Mouse (Mus musculus) spleen, adult 2 months (tissue): ENCODE data around the gene Clybl. TPM values are rescaled to one million over a fixed set of nuclear protein-coding genes. Genes with fewer than 3 reads are reported as not detected.

Experiments used
- DNase-seq, 2 experiments: peaks; one replicate each; pipeline versions ENCODE4 v3.0.0 to v3.0.0-alpha.2; 2012 to 2021; ENCODE audit warnings: low spot score in 2 of 2, low read depth in 1 of 2
- H3K27ac ChIP-seq: fragments of 200-500 bp; 2 replicates; pipeline ENCODE4 v1.5.1; 2012; ENCODE audit warnings: low read length, inconsistent platforms; ENCODE audit not compliant: insufficient read depth
- H3K27me3 ChIP-seq: fragments of 200-500 bp; 2 replicates; pipeline ENCODE4 v1.6.1; 2012; ENCODE audit warnings: mild to moderate bottlenecking, moderate library complexity, low read length, inconsistent platforms; ENCODE audit not compliant: control insufficient read depth, insufficient read depth
- H3K36me3 ChIP-seq: fragments of 200-500 bp; 2 replicates; pipeline ENCODE4 v1.6.1; 2012; ENCODE audit warnings: mild to moderate bottlenecking, low read length, inconsistent platforms; ENCODE audit not compliant: control insufficient read depth, insufficient read depth
- H3K4me1 ChIP-seq: fragments of 200-500 bp; 2 replicates; pipeline ENCODE4 v1.6.1; 2011; ENCODE audit warnings: inconsistent platforms; ENCODE audit not compliant: control insufficient read depth, insufficient read depth, insufficient read length
- H3K4me3 ChIP-seq: fragments of 200-500 bp; 2 replicates; pipeline ENCODE4 v1.5.1; 2011; ENCODE audit warnings: mild to moderate bottlenecking, inconsistent platforms; ENCODE audit not compliant: insufficient read depth, insufficient read length; ENCODE audit errors: extremely low read depth
- CTCF ChIP-seq: fragments of 200-500 bp; IDR thresholded peaks from 2 replicates; pipeline ENCODE4 v1.5.1; 2011; ENCODE audit warnings: mild to moderate bottlenecking, inconsistent platforms; ENCODE audit not compliant: insufficient read depth, insufficient read length, insufficient replicate concordance; ENCODE audit errors: extremely low read depth
- POLR2A ChIP-seq: fragments of 200-500 bp; IDR thresholded peaks from 2 replicates; pipeline ENCODE4 v1.6.1; 2011; ENCODE audit warnings: low read depth, low read length, inconsistent platforms
- WGBS: fragments of 180-500 bp; shearing (Covaris S2); methylation state at CpG from one replicate; pipeline ENCODE4 v1.1.7; 2018; 5-methylcytosine and 5-hydroxymethylcytosine counted together
- polyA plus RNA-seq: library from polyadenylated mRNA; depleted of rRNA; stranded (reverse); fragments of >200 nt; gene quantifications from 2 replicates; pipeline ENCODE4 v1.2.3, GENCODE M21; 2012

Gene Clybl
- polyA plus RNA-seq, 1 experiment = 2.1 TPM

DNA sequence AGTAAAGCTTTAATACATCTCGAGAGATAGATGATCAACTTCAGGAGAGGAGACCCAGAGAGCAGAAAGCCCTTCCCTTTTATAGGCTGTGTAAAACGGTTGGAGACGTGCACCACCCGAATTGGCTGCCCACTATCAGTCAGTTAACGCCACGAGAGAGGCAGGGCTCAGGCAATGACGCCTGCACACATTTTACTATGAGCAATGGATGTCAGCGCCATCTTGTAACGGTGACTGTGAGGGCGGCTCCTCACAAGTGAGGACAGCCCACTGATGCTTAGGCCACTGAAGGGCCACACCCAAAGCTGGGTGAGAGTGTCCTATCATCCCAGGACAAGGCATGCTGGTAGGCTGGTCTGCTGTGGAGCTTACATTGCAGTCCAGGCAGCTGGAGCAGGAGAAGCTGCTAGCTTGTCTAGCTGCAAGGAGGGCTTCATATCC, 41.5 kb downstream of the Clybl start:
- H3K27ac ChIP-seq = no peak overlapping the region
- no peak for DNase-seq
- no peaks in the 10 kb centered on the region for H3K4me1 ChIP-seq
- no peaks in the 10 kb centered on the region for H3K36me3 ChIP-seq
- no peak for TF ChIP-seq CTCF
- TF ChIP-seq POLR2A = no peak
- no peak overlapping the region for H3K4me3 ChIP-seq
- H3K27me3 ChIP-seq = no peaks in the 10 kb centered on the region
- WGBS = 79% methylated on average over 10 of the region's 10 CpGs

GRCm38 (mm10) chr14:122223461-122224102, 42.1 kb downstream of the Clybl start:
- WGBS = 27% methylated on average over 9 of the region's 9 CpGs
- peak; percentile 32 to 60 for DNase-seq
- H3K27ac ChIP-seq = no peak overlapping the region
- TF ChIP-seq CTCF (peak; percentile 46; the same call in 1 of the 2 replicates), POLR2A (no peak)
- peak overlapping the region; percentile 58 for H3K4me3 ChIP-seq
- H3K36me3 ChIP-seq = no peaks in the 10 kb centered on the region
- H3K27me3 ChIP-seq = no peaks in the 10 kb centered on the region
- no peaks in the 10 kb centered on the region for H3K4me1 ChIP-seq

DNA sequence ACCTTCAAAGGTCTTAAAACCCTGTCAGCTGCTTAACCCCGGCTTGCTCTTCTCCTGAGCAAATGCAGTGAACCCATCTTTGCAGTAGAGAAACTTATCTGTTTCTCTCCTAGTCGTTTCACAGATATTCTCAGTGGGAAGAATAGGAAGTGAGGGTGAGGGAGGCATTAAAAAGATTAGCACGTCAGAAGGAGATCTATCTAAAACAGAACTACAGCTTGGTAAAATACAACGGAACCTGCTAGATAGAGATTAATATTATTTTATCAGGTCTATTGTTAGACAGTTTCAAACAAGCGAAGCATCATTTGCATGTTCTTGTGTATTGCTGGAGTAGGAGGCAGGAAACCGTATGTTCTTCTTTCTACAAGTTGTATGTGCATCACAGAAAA, 42.6 kb downstream of the Clybl start:
- H3K27ac ChIP-seq = no peak overlapping the region
- H3K27me3 ChIP-seq = no peaks in the 10 kb centered on the region
- no peak overlapping the region for H3K4me3 ChIP-seq
- H3K4me1 ChIP-seq = no peaks in the 10 kb centered on the region
- 68% methylated on average over 6 of the region's 6 CpGs for WGBS
- DNase-seq = no peak
- no peak for TF ChIP-seq CTCF
- TF ChIP-seq POLR2A = no peak
- no peaks in the 10 kb centered on the region for H3K36me3 ChIP-seq

- no peak for DNase-seq
- Histone ChIP-seq H3K27me3 (no peaks in the 10 kb centered on the region), H3K36me3 (no peaks in the 10 kb centered on the region), H3K27ac (no peak overlapping the region), H3K4me1 (no peaks in the 10 kb centered on the region), H3K4me3 (no peak overlapping the region)
- 81% methylated on average over 8 of the region's 8 CpGs for WGBS
- TF ChIP-seq POLR2A = no peak
These were observed 43.0 kb downstream of the Clybl start for GRCm38 (mm10) chr14:122224501-122224928.

DNA sequence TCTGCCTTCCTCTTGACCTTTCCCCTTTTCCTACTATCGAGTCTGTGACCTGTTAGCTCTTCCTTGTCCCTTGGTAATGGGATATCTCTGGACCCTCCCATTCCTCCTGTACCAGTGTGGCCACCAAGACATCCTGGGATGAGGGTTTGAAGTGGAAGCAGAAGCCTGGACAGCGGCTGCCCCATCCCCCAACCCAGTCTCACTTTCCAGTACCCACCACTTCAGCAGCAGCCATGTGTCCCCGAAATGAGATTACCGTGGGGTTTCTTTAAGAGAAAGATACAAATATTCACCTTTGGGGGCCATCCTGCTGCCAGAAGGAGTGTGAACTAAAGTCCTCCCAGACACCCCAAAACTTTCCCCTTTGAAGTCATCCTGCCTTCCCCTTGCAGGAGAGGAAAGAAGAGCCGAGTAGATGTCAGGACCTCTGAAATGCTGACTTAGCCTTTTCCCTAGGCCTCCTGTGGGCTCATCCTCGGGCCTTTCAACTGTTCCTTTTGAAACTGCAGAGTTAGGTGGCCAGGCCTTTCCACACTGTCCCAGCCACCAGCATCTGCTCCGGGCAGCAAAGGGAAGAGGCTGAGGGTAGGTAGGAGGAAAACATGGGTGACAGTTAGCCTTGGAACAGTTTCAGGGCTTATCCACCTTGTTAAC, 44.1 kb downstream of the Clybl start:
- no peak overlapping the region for H3K27ac ChIP-seq
- H3K4me1 ChIP-seq = no peaks in the 10 kb centered on the region
- TF ChIP-seq CTCF (no peak), POLR2A (no peak)
- no peaks in the 10 kb centered on the region for H3K36me3 ChIP-seq
- 86% methylated on average over 7 of the region's 7 CpGs for whole genome bisulfite sequencing
- DNase-seq = no peak
- no peak overlapping the region for H3K4me3 ChIP-seq
- H3K27me3 ChIP-seq = no peaks in the 10 kb centered on the region

DNA sequence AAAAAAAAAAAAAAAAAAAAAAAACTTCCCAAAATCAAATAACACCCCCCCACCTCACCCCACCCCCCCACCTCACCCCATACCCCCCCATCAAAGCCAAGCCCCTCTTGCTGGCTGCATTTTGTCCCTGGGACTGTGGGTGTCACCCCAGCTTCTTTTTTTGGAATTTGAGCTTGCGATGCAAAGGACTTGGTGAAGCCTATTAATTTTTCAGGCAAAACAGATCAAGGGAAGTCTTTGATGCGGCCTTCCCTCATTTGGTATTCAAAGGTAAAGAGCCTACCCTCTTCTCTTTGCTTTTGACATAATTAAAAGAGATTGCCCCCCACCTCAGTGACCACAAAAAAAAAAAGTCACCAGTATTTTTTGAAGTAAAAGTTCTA, 44.6 kb downstream of the Clybl start:
- TF ChIP-seq CTCF = no peak
- no peak for TF ChIP-seq POLR2A
- Histone ChIP-seq H3K36me3 (no peaks in the 10 kb centered on the region), H3K4me1 (no peaks in the 10 kb centered on the region), H3K27ac (no peak overlapping the region), H3K4me3 (no peak overlapping the region), H3K27me3 (no peaks in the 10 kb centered on the region)
- WGBS = 86% methylated on average over 2 of the region's 2 CpGs
- DNase-seq = no peak
